Mouse (Mus musculus): ENCODE measurements at regions not wholly inside any gene's neighbourhood (a gene's known extent, or its start where the extent isn't known, plus 50 kb on each side); places are given as distances from the start of the nearest gene placed in this dataset.
"Not testable (repeated sequence)": the region's sequence is repeated elsewhere in the genome, so short reads cannot be mapped to it uniquely, and the experiment has no call there.

- DNase-seq (ENCODE audit: low read depth, low spot score): no peak
These were observed 59.3 kb upstream of the Klf13 start for GRCm38 (mm10) chr7:63997997-63998396.

- no peak for DNase-seq (ENCODE audit: low read depth, low spot score)
These were observed 57.9 kb upstream of the Klf13 start for GRCm38 (mm10) chr7:63996581-63997098.

- DNase-seq (ENCODE audit: low read depth, low spot score): no peak
These were observed 56.7 kb upstream of the Klf13 start for GRCm38 (mm10) chr7:63995255-63995980.

GRCm38 (mm10) chr7:63994769-63995168, 56.1 kb upstream of the Klf13 start:
- DNase-seq (ENCODE audit: low read depth, low spot score): not testable (repeated sequence)

GRCm38 (mm10) chr7:63992155-63992554, 53.4 kb upstream of the Klf13 start:
- DNase-seq (ENCODE audit: low read depth, low spot score): no peak

- DNase-seq (ENCODE audit: low read depth, low spot score): no peak
These were observed 52.6 kb upstream of the Klf13 start for GRCm38 (mm10) chr7:63991085-63992010.

- no peak for DNase-seq (ENCODE audit: low read depth, low spot score)
These were observed 51.8 kb upstream of the Klf13 start for GRCm38 (mm10) chr7:63990312-63991028.

GRCm38 (mm10) chr7:63989736-63990135, 51.0 kb upstream of the Klf13 start:
- no peak for DNase-seq (ENCODE audit: low read depth, low spot score)
